Mouse (Mus musculus) forebrain, postnatal 0 days (tissue): ENCODE results near the gene Alk. TPM values are rescaled to one million over a fixed set of nuclear protein-coding genes. Genes with fewer than 3 reads are reported as not detected.

ENCODE experiments used
- ATAC-seq: fragments of 200-750 bp; cut with Nextera tagmentation; 2 replicates; pipeline ENCODE4 v1.8.0; 2017; ENCODE audit warnings: mild to moderate bottlenecking, moderate library complexity
- DNase-seq: peaks from one replicate; pipeline ENCODE4 v3.0.0-alpha.2; 2015
- H3K27ac ChIP-seq: fragments of 300-500 bp; sonication (generic); 2 replicates; pipeline ENCODE4 v1.5.1; 2014; ENCODE audit warnings: low read depth, mild to moderate bottlenecking, antibody characterized with exemption, low read length, moderate library complexity, mixed read lengths
- H3K27me3 ChIP-seq: fragments of 300-500 bp; sonication (generic); 2 replicates; pipeline ENCODE4 v1.6.1; 2014; ENCODE audit warnings: mild to moderate bottlenecking, low read length, mixed read lengths; ENCODE audit not compliant: insufficient read depth
- H3K36me3 ChIP-seq: fragments of 300-500 bp; sonication (generic); 2 replicates; pipeline ENCODE4 v1.6.1; 2014; ENCODE audit warnings: mild to moderate bottlenecking, moderate library complexity; ENCODE audit not compliant: insufficient read depth
- H3K4me1 ChIP-seq: fragments of 300-500 bp; sonication (generic); 2 replicates; pipeline ENCODE4 v1.6.1; 2014; ENCODE audit warnings: antibody characterized with exemption; ENCODE audit not compliant: insufficient read depth
- H3K4me2 ChIP-seq: fragments of 300-500 bp; sonication (generic); 2 replicates; pipeline ENCODE4 v1.6.1; 2014; ENCODE audit warnings: low read depth, mild to moderate bottlenecking, moderate library complexity
- H3K4me3 ChIP-seq: fragments of 300-500 bp; sonication (generic); 2 replicates; pipeline ENCODE4 v1.5.1; 2014; ENCODE audit warnings: low read depth, low read length, mixed read lengths
- H3K9ac ChIP-seq: fragments of 300-500 bp; sonication (generic); 2 replicates; pipeline ENCODE4 v1.6.1; 2014; ENCODE audit warnings: mild to moderate bottlenecking
- H3K9me3 ChIP-seq: fragments of 300-500 bp; sonication (generic); 2 replicates; pipeline ENCODE4 v1.6.1; 2016; ENCODE audit warnings: low read length
- CTCF ChIP-seq: sonication (generic); IDR thresholded peaks from 2 replicates; pipeline ENCODE4 v1.5.1; 2016; ENCODE audit warnings: antibody characterized with exemption, control low read depth, low read depth
- WGBS: fragments of 180-500 bp; shearing (Covaris S2); extraction: QIAGEN DNeasy Blood & Tissue Kit; methylation state at CpG from one replicate; pipeline ENCODE4 v1.1.7; 2014; 5-methylcytosine and 5-hydroxymethylcytosine counted together
- polyA plus RNA-seq: library from polyadenylated mRNA; unstranded; fragments of >200 nt; fragmentation: Nextera tagmentation; extraction: Ambion mirVana; gene quantifications from 2 replicates; pipeline ENCODE4 v1.2.1, GENCODE M21; 2015
- total RNA-seq: library from RNA; depleted of rRNA; stranded (reverse); fragments of >200 nt; gene quantifications from 2 replicates; pipeline ENCODE4 v1.2.3, GENCODE M21; 2014

Gene Alk
- total and polyA plus RNA-seq, 2 experiments from 2014 or later: 1.6 to 8.8 TPM

- Histone ChIP-seq H3K36me3 (no peaks in the 10 kb centered on the region), H3K9me3 (no peaks in the 10 kb centered on the region), H3K27ac (no peak overlapping the region), H3K4me2 (no peak overlapping the region), H3K4me3 (no peak overlapping the region), H3K27me3 (no peaks in the 10 kb centered on the region), H3K4me1 (no peaks in the 10 kb centered on the region), H3K9ac (no peak overlapping the region)
- no peak for DNase-seq
- ATAC-seq: no peak
- 61% methylated on average over 5 of the region's 5 CpGs for WGBS
- no peak for TF ChIP-seq CTCF
Measured at GRCm38 (mm10) chr17:71999527-72000482, 604.6 kb downstream of the Alk start.

- DNase-seq: peak; percentile 60
- H3K4me1 ChIP-seq: no peaks in the 10 kb centered on the region
- H3K4me2 ChIP-seq: no peak overlapping the region
- no peaks in the 10 kb centered on the region for H3K36me3 ChIP-seq
- ATAC-seq: peak; percentile 74
- WGBS: 47% methylated on average over 3 of the region's 3 CpGs
- H3K27me3 ChIP-seq: no peaks in the 10 kb centered on the region
- TF ChIP-seq CTCF: no peak
- H3K27ac ChIP-seq: no peak overlapping the region
- no peak overlapping the region for H3K9ac ChIP-seq
- no peaks in the 10 kb centered on the region for H3K9me3 ChIP-seq
- H3K4me3 ChIP-seq: no peak overlapping the region
Measured at GRCm38 (mm10) chr17:71997680-71998079, 606.7 kb downstream of the Alk start.

- no peak for DNase-seq
- no peak for TF ChIP-seq CTCF
- ATAC-seq: no peak
- Histone ChIP-seq H3K4me1 (no peaks in the 10 kb centered on the region), H3K27me3 (no peaks in the 10 kb centered on the region), H3K9ac (no peak overlapping the region), H3K36me3 (no peaks in the 10 kb centered on the region), H3K9me3 (no peaks in the 10 kb centered on the region), H3K4me3 (no peak overlapping the region), H3K27ac (no peak overlapping the region), H3K4me2 (no peak overlapping the region)
- 82% methylated on average over 3 of the region's 3 CpGs for WGBS
Measured at GRCm38 (mm10) chr17:71995539-71995938, 608.9 kb downstream of the Alk start.

GRCm38 (mm10) chr17:71994144-71994543 lies 610.3 kb downstream of the Alk start:
- Histone ChIP-seq H3K36me3 (no peaks in the 10 kb centered on the region), H3K9me3 (no peaks in the 10 kb centered on the region), H3K9ac (no peak overlapping the region), H3K4me2 (no peak overlapping the region), H3K4me3 (no peak overlapping the region), H3K4me1 (no peaks in the 10 kb centered on the region), H3K27me3 (no peaks in the 10 kb centered on the region), H3K27ac (no peak overlapping the region)
- no peak for ATAC-seq
- no peak for DNase-seq
- TF ChIP-seq CTCF: no peak
- WGBS: 80% methylated on average over 1 of the region's 1 CpGs

- DNase-seq: no peak
- Histone ChIP-seq H3K36me3 (no peaks in the 10 kb centered on the region), H3K27me3 (no peaks in the 10 kb centered on the region), H3K27ac (no peak overlapping the region), H3K4me1 (no peaks in the 10 kb centered on the region), H3K9me3 (no peaks in the 10 kb centered on the region), H3K4me2 (no peak overlapping the region), H3K4me3 (no peak overlapping the region), H3K9ac (no peak overlapping the region)
- WGBS: 94% methylated on average over 2 of the region's 2 CpGs
- ATAC-seq: no peak
- no peak for TF ChIP-seq CTCF
Measured at GRCm38 (mm10) chr17:71993011-71993410, 611.4 kb downstream of the Alk start.

GRCm38 (mm10) chr17:71991260-71991659 lies 613.2 kb downstream of the Alk start:
- no peak overlapping the region for H3K4me3 ChIP-seq
- H3K4me2 ChIP-seq: no peak overlapping the region
- H3K9me3 ChIP-seq: no peaks in the 10 kb centered on the region
- DNase-seq: no peak
- no peak for TF ChIP-seq CTCF
- no peaks in the 10 kb centered on the region for H3K27me3 ChIP-seq
- H3K36me3 ChIP-seq: no peaks in the 10 kb centered on the region
- no peak overlapping the region for H3K9ac ChIP-seq
- H3K4me1 ChIP-seq: no peaks in the 10 kb centered on the region
- 60% methylated on average over 3 of the region's 3 CpGs for WGBS
- no peak overlapping the region for H3K27ac ChIP-seq
- no peak for ATAC-seq

- ATAC-seq (no peak), DNase-seq (no peak)
- H3K4me1 ChIP-seq: no peaks in the 10 kb centered on the region
- 65% methylated on average over 4 of the region's 4 CpGs for WGBS
- H3K9me3 ChIP-seq: no peaks in the 10 kb centered on the region
- no peak for TF ChIP-seq CTCF
- H3K9ac ChIP-seq: no peak overlapping the region
- H3K27me3 ChIP-seq: no peaks in the 10 kb centered on the region
- no peak overlapping the region for H3K27ac ChIP-seq
- H3K4me2 ChIP-seq: no peak overlapping the region
- H3K36me3 ChIP-seq: no peaks in the 10 kb centered on the region
- H3K4me3 ChIP-seq: no peak overlapping the region
Measured at GRCm38 (mm10) chr17:71990176-71990720, 614.2 kb downstream of the Alk start.
